Mouse (Mus musculus): Measurements from ENCODE around the gene Ano10. TPM values are rescaled to one million over a fixed set of nuclear protein-coding genes. Genes with fewer than 3 reads are reported as not detected.

Gene Ano10
- total and polyA plus RNA-seq, 2 experiments from 2014 or later: 32.0 to 35.3 TPM

- Histone ChIP-seq H3K9me3 (ENCODE audit: low read length) (no peaks in the 10 kb centered on the region), H3K4me1 (ENCODE audit: insufficient read depth) (no peaks in the 10 kb centered on the region), H3K4me2 (ENCODE audit: low read depth) (no peak overlapping the region), H3K9ac (no peak overlapping the region), H3K4me3 (ENCODE audit: low read depth, low read length) (no peak overlapping the region), H3K27me3 (ENCODE audit: insufficient read depth, low read length) (no peaks in the 10 kb centered on the region), H3K36me3 (ENCODE audit: insufficient read depth) (peaks cover 16% of the 10 kb centered on the region), H3K27ac (ENCODE audit: low read depth, low read length) (no peak overlapping the region)
- no peak for DNase-seq
- ATAC-seq: no peak
- WGBS: 81% methylated on average over 3 of the region's 3 CpGs
- no peak for TF ChIP-seq CTCF (IDR thresholded peaks at IDR 0.05; ENCODE audit: low read depth)
Measured at GRCm38 (mm10) chr9:122153436-122153835, 140.8 kb downstream of the Ano10 start.

GRCm38 (mm10) chr9:122152501-122152900 is 141.7 kb downstream of the Ano10 start:
- H3K27me3 ChIP-seq (ENCODE audit: insufficient read depth, low read length): no peaks in the 10 kb centered on the region
- H3K4me3 ChIP-seq (ENCODE audit: low read depth, low read length): no peak overlapping the region
- TF ChIP-seq CTCF (IDR thresholded peaks at IDR 0.05; ENCODE audit: low read depth): no peak
- no peaks in the 10 kb centered on the region for H3K9me3 ChIP-seq (ENCODE audit: low read length)
- WGBS: 64% methylated on average over 1 of the region's 1 CpGs
- H3K4me1 ChIP-seq (ENCODE audit: insufficient read depth): no peaks in the 10 kb centered on the region
- H3K27ac ChIP-seq (ENCODE audit: low read depth, low read length): no peak overlapping the region
- no peak overlapping the region for H3K9ac ChIP-seq
- ATAC-seq (no peak), DNase-seq (no peak)
- H3K4me2 ChIP-seq (ENCODE audit: low read depth): no peak overlapping the region
- H3K36me3 ChIP-seq (ENCODE audit: insufficient read depth): peaks cover 7% of the 10 kb centered on the region

DNA sequence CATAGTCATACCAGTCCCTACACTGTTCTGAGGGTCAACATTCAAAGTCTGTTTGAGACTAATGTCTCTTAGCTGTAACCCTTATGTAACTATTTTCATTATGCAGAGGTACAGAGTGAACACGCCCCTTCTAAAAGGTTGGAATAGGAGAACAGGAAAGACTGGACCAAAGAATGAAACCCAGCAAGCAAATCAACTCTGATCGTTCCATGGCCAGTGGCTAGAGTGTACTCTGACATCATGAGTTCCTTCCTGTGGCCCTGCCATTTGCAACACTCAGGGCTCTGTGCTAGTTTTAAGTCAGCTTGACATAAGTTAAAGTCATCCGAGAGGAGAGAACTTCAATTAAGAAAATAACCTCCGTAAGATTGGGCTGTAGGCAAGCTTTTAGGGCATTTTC is 142.2 kb downstream of the Ano10 start:
- Histone ChIP-seq H3K36me3 (ENCODE audit: insufficient read depth) (peaks cover 2% of the 10 kb centered on the region), H3K4me3 (ENCODE audit: low read depth, low read length) (no peak overlapping the region), H3K4me2 (ENCODE audit: low read depth) (no peak overlapping the region), H3K27me3 (ENCODE audit: insufficient read depth, low read length) (no peaks in the 10 kb centered on the region), H3K9me3 (ENCODE audit: low read length) (no peaks in the 10 kb centered on the region), H3K27ac (ENCODE audit: low read depth, low read length) (no peak overlapping the region), H3K4me1 (ENCODE audit: insufficient read depth) (no peaks in the 10 kb centered on the region), H3K9ac (no peak overlapping the region)
- DNase-seq (no peak), ATAC-seq (no peak)
- TF ChIP-seq CTCF (IDR thresholded peaks at IDR 0.05; ENCODE audit: low read depth): no peak
- 93% methylated on average over 4 of the region's 4 CpGs for WGBS

GRCm38 (mm10) chr9:122149997-122150826 is 144.0 kb downstream of the Ano10 start:
- Histone ChIP-seq H3K4me3 (ENCODE audit: low read depth, low read length) (no peak overlapping the region), H3K4me1 (ENCODE audit: insufficient read depth) (no peaks in the 10 kb centered on the region), H3K27ac (ENCODE audit: low read depth, low read length) (no peak overlapping the region), H3K9ac (no peak overlapping the region), H3K4me2 (ENCODE audit: low read depth) (no peak overlapping the region), H3K36me3 (ENCODE audit: insufficient read depth) (peaks cover 5% of the 10 kb centered on the region; the same call in 1 of the 2 replicates), H3K27me3 (ENCODE audit: insufficient read depth, low read length) (no peaks in the 10 kb centered on the region), H3K9me3 (ENCODE audit: low read length) (no peaks in the 10 kb centered on the region)
- ATAC-seq (no peak), DNase-seq (no peak)
- TF ChIP-seq CTCF (IDR thresholded peaks at IDR 0.05; ENCODE audit: low read depth): no peak
- 92% methylated on average over 9 of the region's 9 CpGs for WGBS

- WGBS: 85% methylated on average over 3 of the region's 3 CpGs
Measured at GRCm38 (mm10) chr9:122148356-122148755, 145.9 kb downstream of the Ano10 start.

GRCm38 (mm10) chr9:122146124-122146870 is 147.9 kb downstream of the Ano10 start:
- H3K4me1 ChIP-seq (ENCODE audit: insufficient read depth): no peaks in the 10 kb centered on the region
- 82% methylated on average over 4 of the region's 4 CpGs for WGBS
- H3K9ac ChIP-seq: no peak overlapping the region
- H3K4me3 ChIP-seq (ENCODE audit: low read depth, low read length): no peak overlapping the region
- H3K27me3 ChIP-seq (ENCODE audit: insufficient read depth, low read length): no peaks in the 10 kb centered on the region
- TF ChIP-seq CTCF (IDR thresholded peaks at IDR 0.05; ENCODE audit: low read depth): no peak
- H3K4me2 ChIP-seq (ENCODE audit: low read depth): no peak overlapping the region
- DNase-seq: no peak
- H3K36me3 ChIP-seq (ENCODE audit: insufficient read depth): peaks cover 12% of the 10 kb centered on the region
- no peaks in the 10 kb centered on the region for H3K9me3 ChIP-seq (ENCODE audit: low read length)
- no peak for ATAC-seq
- H3K27ac ChIP-seq (ENCODE audit: low read depth, low read length): no peak overlapping the region

More at GRCm38 (mm10) chr9:122148356-122148755, 145.9 kb downstream of the Ano10 start:
- Histone ChIP-seq H3K4me1 (ENCODE audit: insufficient read depth) (no peaks in the 10 kb centered on the region), H3K9me3 (ENCODE audit: low read length) (no peaks in the 10 kb centered on the region), H3K4me2 (ENCODE audit: low read depth) (no peak overlapping the region), H3K27me3 (ENCODE audit: insufficient read depth, low read length) (no peaks in the 10 kb centered on the region), H3K27ac (ENCODE audit: low read depth, low read length) (no peak overlapping the region), H3K36me3 (ENCODE audit: insufficient read depth) (peaks cover 12% of the 10 kb centered on the region), H3K4me3 (ENCODE audit: low read depth, low read length) (no peak overlapping the region), H3K9ac (no peak overlapping the region)
- ATAC-seq: no peak
- no peak for TF ChIP-seq CTCF (IDR thresholded peaks at IDR 0.05; ENCODE audit: low read depth)
- no peak for DNase-seq

GRCm38 (mm10) chr9:122145677-122146076 is 148.5 kb downstream of the Ano10 start:
- H3K4me3 ChIP-seq (ENCODE audit: low read depth, low read length): no peak overlapping the region
- no peaks in the 10 kb centered on the region for H3K4me1 ChIP-seq (ENCODE audit: insufficient read depth)
- no peak for ATAC-seq
- H3K27ac ChIP-seq (ENCODE audit: low read depth, low read length): no peak overlapping the region
- no peaks in the 10 kb centered on the region for H3K27me3 ChIP-seq (ENCODE audit: insufficient read depth, low read length)
- no peak overlapping the region for H3K4me2 ChIP-seq (ENCODE audit: low read depth)
- TF ChIP-seq CTCF (IDR thresholded peaks at IDR 0.05; ENCODE audit: low read depth): no peak
- H3K9ac ChIP-seq: no peak overlapping the region
- H3K9me3 ChIP-seq (ENCODE audit: low read length): no peaks in the 10 kb centered on the region
- peaks cover 12% of the 10 kb centered on the region for H3K36me3 ChIP-seq (ENCODE audit: insufficient read depth)
- no peak for DNase-seq

All from forebrain, postnatal 0 days (tissue).